Mouse (Mus musculus) midbrain, embryonic 16.5 days (tissue): ENCODE results near the gene Glt8d1. TPM values are rescaled to one million over a fixed set of nuclear protein-coding genes. Genes with fewer than 3 reads are reported as not detected.

Experiments used
- ATAC-seq: fragments of 200-750 bp; cut with Nextera tagmentation; 2 replicates; pipeline ENCODE4 v1.8.0; 2017; ENCODE audit warnings: moderate TSS enrichment
- H3K27ac ChIP-seq: fragments of 300-500 bp; sonication (generic); 2 replicates; pipeline ENCODE4 v1.5.1; 2014; ENCODE audit warnings: mild to moderate bottlenecking, low read length, mixed read lengths
- H3K27me3 ChIP-seq: fragments of 300-500 bp; sonication (generic); 2 replicates; pipeline ENCODE4 v1.6.1; 2014; ENCODE audit warnings: low read depth, low read length, mixed read lengths; ENCODE audit not compliant: control insufficient read depth, insufficient read depth
- H3K36me3 ChIP-seq: fragments of 300-500 bp; sonication (generic); 2 replicates; pipeline ENCODE4 v1.6.1; 2014; ENCODE audit warnings: mild to moderate bottlenecking, low read length, moderate library complexity, mixed read lengths; ENCODE audit not compliant: control insufficient read depth, insufficient read depth
- H3K4me1 ChIP-seq: fragments of 300-500 bp; sonication (generic); 2 replicates; pipeline ENCODE4 v1.6.1; 2014; ENCODE audit warnings: mild to moderate bottlenecking, low read length, mixed read lengths; ENCODE audit not compliant: control insufficient read depth, insufficient read depth
- H3K4me2 ChIP-seq: fragments of 300-500 bp; sonication (generic); 2 replicates; pipeline ENCODE4 v1.6.1; 2014; ENCODE audit warnings: mild to moderate bottlenecking, low read length, mixed read lengths
- H3K4me3 ChIP-seq: fragments of 300-500 bp; sonication (generic); 2 replicates; pipeline ENCODE4 v1.5.1; 2014; ENCODE audit warnings: low read depth, mild to moderate bottlenecking, low read length, moderate library complexity, mixed read lengths
- H3K9ac ChIP-seq: fragments of 300-500 bp; sonication (generic); 2 replicates; pipeline ENCODE4 v1.6.1; 2014; ENCODE audit warnings: low read depth, low read length, mixed read lengths
- H3K9me3 ChIP-seq: fragments of 300-500 bp; sonication (generic); replicated peaks from 2 replicates; pipeline ENCODE4 v1.6.1; 2014; ENCODE audit warnings: mild to moderate bottlenecking, low read length, mixed read lengths; ENCODE audit not compliant: control insufficient read depth, poor library complexity, severe bottlenecking
- WGBS: fragments of 180-500 bp; shearing (Covaris S2); extraction: QIAGEN DNeasy Blood & Tissue Kit; methylation state at CpG from one replicate; pipeline ENCODE4 v1.1.7; 2014; 5-methylcytosine and 5-hydroxymethylcytosine counted together
- polyA plus RNA-seq: library from polyadenylated mRNA; unstranded; fragments of >200 nt; fragmentation: Nextera tagmentation; extraction: Ambion mirVana; gene quantifications from 2 replicates; pipeline ENCODE4 v1.2.1, GENCODE M21; 2015

The Glt8d1 gene
- polyA plus RNA-seq, 1 experiment from 2014 or later = 63.9 TPM

- Histone ChIP-seq H3K4me1 (peaks cover 6% of the 10 kb centered on the region; the same call in 1 of the 2 replicates), H3K36me3 (peaks cover 27% of the 10 kb centered on the region), H3K4me3 (no peak overlapping the region), H3K27me3 (no peaks in the 10 kb centered on the region), H3K27ac (no peak overlapping the region), H3K9me3 (no peaks in the 10 kb centered on the region), H3K9ac (no peak overlapping the region), H3K4me2 (no peak overlapping the region)
- WGBS = 77% methylated on average over 3 of the region's 3 CpGs
- ATAC-seq = no peak
These were observed 24.6 kb downstream of the Glt8d1 start for GRCm38 (mm10) chr14:31025785-31026184.

- peaks cover 25% of the 10 kb centered on the region for H3K36me3 ChIP-seq
- H3K4me2 ChIP-seq = no peak overlapping the region
- 93% methylated on average over 5 of the region's 5 CpGs for WGBS
- H3K9me3 ChIP-seq = no peaks in the 10 kb centered on the region
- no peak overlapping the region for H3K4me3 ChIP-seq
- H3K27ac ChIP-seq = no peak overlapping the region
- H3K9ac ChIP-seq = no peak overlapping the region
- H3K4me1 ChIP-seq = no peaks in the 10 kb centered on the region
- no peak for ATAC-seq
- H3K27me3 ChIP-seq = no peaks in the 10 kb centered on the region
These were observed 44.1 kb downstream of the Glt8d1 start for GRCm38 (mm10) chr14:31045296-31045695.

- peaks cover 31% of the 10 kb centered on the region for H3K36me3 ChIP-seq
These were observed 44.6 kb downstream of the Glt8d1 start for GRCm38 (mm10) chr14:31045817-31046216.

More at GRCm38 (mm10) chr14:31045817-31046216, 44.6 kb downstream of the Glt8d1 start:
- no peaks in the 10 kb centered on the region for H3K27me3 ChIP-seq
- no peak overlapping the region for H3K4me2 ChIP-seq
- no peaks in the 10 kb centered on the region for H3K9me3 ChIP-seq
- H3K4me1 ChIP-seq = no peaks in the 10 kb centered on the region
- no peak for ATAC-seq
- 100% methylated on average over 1 of the region's 1 CpGs for WGBS
- H3K4me3 ChIP-seq = no peak overlapping the region
- H3K9ac ChIP-seq = no peak overlapping the region
- no peak overlapping the region for H3K27ac ChIP-seq

Other genes starting within 250 kb of the Glt8d1 start
- gene Tmem110, start 175.8 kb upstream of the Glt8d1 start, polyA plus RNA-seq = 22.3 and 22.9 TPM in 2 replicates
- 0.51 and 0.68 TPM in 2 replicates for gene Mustn1, start 122.2 kb upstream of the Glt8d1 start, polyA plus RNA-seq
- gene Itih4, start 114.9 kb upstream of the Glt8d1 start, polyA plus RNA-seq = not detected in 2 replicates
- 1.1 and 2.6 TPM in 2 replicates for gene Itih3, start 77.6 kb upstream of the Glt8d1 start, polyA plus RNA-seq
- not detected in 2 replicates for gene Itih1, start 58.1 kb upstream of the Glt8d1 start, polyA plus RNA-seq
- gene Nek4, start 50.0 kb upstream of the Glt8d1 start, polyA plus RNA-seq = 18.5 and 20.0 TPM in 2 replicates
- 329 and 337 TPM in 2 replicates for gene Spcs1, start 272 bp downstream of the Glt8d1 start, polyA plus RNA-seq
- gene Pbrm1, start 17.7 kb downstream of the Glt8d1 start, polyA plus RNA-seq = 118 and 128 TPM in 2 replicates
- gene Gnl3, start 17.8 kb downstream of the Glt8d1 start, polyA plus RNA-seq = 46.4 and 49.3 TPM in 2 replicates
- 38.4 and 57.0 TPM in 2 replicates for gene Smim4, start 127.6 kb downstream of the Glt8d1 start, polyA plus RNA-seq
- gene Nt5dc2, start 129.7 kb downstream of the Glt8d1 start, polyA plus RNA-seq = 170 and 199 TPM in 2 replicates
- 11.2 and 15.4 TPM in 2 replicates for gene Stab1, start 167.2 kb downstream of the Glt8d1 start, polyA plus RNA-seq
- gene Tnnc1, start 206.9 kb downstream of the Glt8d1 start, polyA plus RNA-seq = 2.4 and 3.3 TPM in 2 replicates
- gene Nisch, start 215.5 kb downstream of the Glt8d1 start, polyA plus RNA-seq = 354 and 388 TPM in 2 replicates
- gene Sema3g, start 216.5 kb downstream of the Glt8d1 start, polyA plus RNA-seq = 0.46 and 0.61 TPM in 2 replicates
- gene Phf7, start 249.9 kb downstream of the Glt8d1 start, polyA plus RNA-seq = 10.2 and 10.8 TPM in 2 replicates